Mouse (Mus musculus) layer of hippocampus, adult 2 months (tissue): ENCODE results near the gene Sipa1l2. TPM values are rescaled to one million over a fixed set of nuclear protein-coding genes. Genes with fewer than 3 reads are reported as not detected.
A peak's percentile ranks its signal among the peaks of the same experiment; 100 is the strongest.

ENCODE experiments used
- DNase-seq, 2 experiments: peaks; one replicate each; pipeline ENCODE4 v3.0.0; 2022; ENCODE audit warnings: low spot score in 2 of 2
- H3K27ac ChIP-seq: fragments of 200-600 bp; 2 replicates; pipeline ENCODE4 v1.8.1; 2022
- H3K4me3 ChIP-seq: fragments of 200-600 bp; 2 replicates; pipeline ENCODE4 v1.8.1; 2022; ENCODE audit warnings: mild to moderate bottlenecking
- CTCF ChIP-seq: fragments of 200-600 bp; conservative IDR thresholded peaks from 2 replicates; pipeline ENCODE4 v1.8.1; 2022; ENCODE audit warnings: antibody characterized with exemption, mild to moderate bottlenecking, moderate library complexity
- total RNA-seq, 2 experiments: library from RNA; stranded (reverse); gene quantifications; 2 replicates each; pipeline ENCODE4 v1.2.3; 2021

Gene Sipa1l2
- total RNA-seq, 2 experiments from 2014 or later, result 69.5 to 72.1 TPM

DNA sequence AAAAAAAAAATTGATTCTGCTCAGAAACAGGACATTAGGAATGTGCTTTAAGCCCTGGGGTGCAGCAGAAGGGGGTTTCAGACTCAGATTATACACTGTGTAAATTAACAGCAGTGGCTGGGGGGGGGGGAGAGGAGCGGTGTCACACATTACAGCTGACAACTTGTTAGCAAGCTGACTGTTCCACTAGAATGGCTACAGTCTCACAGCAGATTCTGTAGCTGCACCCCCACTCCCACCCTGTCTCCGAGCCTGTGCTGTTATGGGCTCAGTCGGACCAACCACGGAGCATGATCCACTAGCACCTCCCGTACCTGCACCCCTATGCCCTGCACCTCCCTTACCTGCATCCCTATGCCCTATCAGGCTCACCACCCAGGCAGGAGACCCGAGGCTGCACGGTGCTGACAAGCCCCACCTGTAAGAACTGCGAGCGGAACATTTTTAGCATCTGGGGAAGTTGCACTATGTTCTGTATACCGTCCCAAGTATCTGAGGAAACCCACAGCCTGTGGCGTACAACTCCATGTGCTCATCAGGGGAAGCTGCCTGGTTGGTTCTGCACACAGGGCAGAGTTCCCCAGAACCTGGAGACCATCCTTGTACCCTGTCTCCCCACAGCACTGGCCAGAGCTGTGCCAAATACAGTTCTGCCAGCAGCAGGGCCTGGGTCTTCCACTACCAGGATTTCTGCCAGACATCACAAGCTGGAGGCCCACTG lies 26.6 kb downstream of the Sipa1l2 start:
- no peak overlapping the region for H3K4me3 ChIP-seq
- no peak for DNase-seq
- TF ChIP-seq CTCF, result no peak
- H3K27ac ChIP-seq, result no peak overlapping the region

DNA sequence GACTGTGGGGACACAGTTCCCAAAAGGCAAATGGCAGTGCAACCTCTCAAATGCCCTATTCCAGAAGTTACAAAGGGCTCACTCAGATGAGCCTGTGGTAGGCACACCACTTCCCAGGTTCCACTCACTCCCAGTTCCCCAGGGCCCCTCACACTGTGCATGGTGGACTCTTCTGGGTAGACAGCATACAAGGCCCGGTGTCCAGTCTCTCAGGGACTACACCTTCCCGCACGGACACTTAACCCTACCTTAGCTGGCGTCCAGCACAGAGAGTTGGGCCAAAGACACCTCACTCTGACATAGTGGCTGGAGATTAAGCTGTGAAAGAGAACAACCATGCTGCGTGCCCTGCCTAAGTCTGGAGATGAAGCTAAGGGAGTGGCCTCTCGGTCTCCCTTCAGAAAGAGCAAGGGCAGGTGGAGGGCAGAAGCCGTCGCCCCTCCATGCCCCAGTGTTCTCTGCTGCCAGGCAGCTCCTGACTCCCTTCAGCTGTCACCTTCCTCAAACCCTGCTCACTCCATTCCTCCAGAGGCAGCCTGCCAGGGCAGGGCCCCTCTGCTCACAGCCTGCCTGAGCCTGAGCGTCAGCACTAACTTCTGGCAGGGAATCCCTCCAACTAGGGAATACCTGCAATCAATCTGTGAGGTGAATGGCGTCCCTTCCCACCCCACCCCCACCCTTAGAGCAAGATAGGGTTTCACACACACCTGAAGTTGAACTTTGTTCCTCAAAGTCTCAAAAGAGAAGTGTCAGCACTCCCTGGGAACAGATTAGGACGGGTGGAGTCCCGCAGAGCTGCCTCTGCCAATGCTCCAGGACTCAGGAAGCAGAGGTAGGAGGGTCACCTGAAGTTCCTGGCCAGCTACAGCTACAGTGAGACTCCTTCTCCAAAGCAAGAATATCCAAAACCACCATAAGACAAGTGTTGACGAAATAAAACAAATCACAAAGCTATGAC lies 30.3 kb downstream of the Sipa1l2 start:
- H3K27ac ChIP-seq, result no peak overlapping the region
- H3K4me3 ChIP-seq, result no peak overlapping the region
- TF ChIP-seq CTCF, result no peak
- DNase-seq, result no peak

DNA sequence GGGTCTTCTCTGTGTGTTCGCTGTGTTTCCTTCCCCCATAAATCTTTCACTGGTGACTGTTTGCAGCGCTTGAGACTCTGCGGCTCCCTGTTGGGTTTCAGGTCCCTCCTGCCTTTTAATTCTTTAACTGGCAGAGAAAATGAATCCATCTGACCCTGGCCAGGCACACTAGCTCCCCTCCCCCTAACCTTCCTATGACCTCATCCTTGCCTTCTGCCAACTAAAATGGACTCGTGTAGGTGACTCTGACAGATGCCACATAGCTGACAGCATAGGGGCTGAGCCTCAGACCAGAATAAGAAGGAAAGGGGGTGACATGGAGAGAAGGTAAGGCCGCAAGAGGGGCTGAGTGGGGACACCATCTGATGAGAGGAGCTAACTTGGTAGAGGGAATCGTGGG lies 31.3 kb downstream of the Sipa1l2 start:
- no peak for DNase-seq
- H3K4me3 ChIP-seq, result no peak overlapping the region
- TF ChIP-seq CTCF, result no peak
- H3K27ac ChIP-seq, result no peak overlapping the region

DNA sequence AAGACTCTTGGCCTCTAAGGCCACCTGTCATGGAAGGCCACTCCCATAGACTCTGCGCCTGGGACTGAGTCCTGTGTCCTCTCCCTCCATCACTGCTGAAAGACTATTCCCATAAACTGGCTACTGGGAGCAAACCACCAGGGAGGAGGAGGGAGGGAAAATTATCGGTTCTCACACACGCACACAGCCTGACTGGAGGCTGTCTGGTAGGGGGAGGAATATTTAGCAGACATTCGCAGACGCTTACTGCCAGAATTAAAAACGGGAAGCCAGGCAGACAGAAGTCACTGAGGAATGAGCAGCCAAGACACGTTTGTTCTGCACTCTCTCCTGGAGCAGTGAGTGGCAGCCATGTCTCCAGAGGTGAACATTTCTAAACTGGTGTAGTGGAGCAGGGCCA lies 35.9 kb downstream of the Sipa1l2 start:
- Histone ChIP-seq H3K27ac (peak overlapping the region; percentile 64), H3K4me3 (no peak overlapping the region)
- no peak for TF ChIP-seq CTCF
- peak; percentile 47 to 63 for DNase-seq

DNA sequence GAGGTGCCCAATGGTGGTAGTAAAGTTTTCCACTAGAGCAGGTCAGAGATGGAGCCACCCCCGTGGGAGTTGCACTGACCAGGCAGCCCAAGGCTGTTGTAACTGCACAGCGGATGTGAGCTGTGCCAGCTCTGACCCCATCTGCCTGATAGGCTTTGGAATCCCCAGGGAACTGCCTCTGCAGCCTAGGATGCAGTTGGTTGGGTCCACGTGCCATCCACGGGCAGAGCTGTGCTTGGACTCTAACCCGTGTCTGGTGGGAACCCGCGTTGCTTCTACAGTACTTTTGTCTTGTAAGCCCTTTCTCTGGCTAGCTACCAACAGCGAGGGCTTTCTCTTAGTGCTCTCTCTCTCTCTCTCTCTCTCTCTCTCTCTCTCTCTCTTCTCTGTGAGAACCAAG lies 36.7 kb downstream of the Sipa1l2 start:
- TF ChIP-seq CTCF, result no peak
- Histone ChIP-seq H3K4me3 (no peak overlapping the region), H3K27ac (peak overlapping the region; percentile 55; the same call in 1 of the 2 replicates)
- no peak for DNase-seq

DNA sequence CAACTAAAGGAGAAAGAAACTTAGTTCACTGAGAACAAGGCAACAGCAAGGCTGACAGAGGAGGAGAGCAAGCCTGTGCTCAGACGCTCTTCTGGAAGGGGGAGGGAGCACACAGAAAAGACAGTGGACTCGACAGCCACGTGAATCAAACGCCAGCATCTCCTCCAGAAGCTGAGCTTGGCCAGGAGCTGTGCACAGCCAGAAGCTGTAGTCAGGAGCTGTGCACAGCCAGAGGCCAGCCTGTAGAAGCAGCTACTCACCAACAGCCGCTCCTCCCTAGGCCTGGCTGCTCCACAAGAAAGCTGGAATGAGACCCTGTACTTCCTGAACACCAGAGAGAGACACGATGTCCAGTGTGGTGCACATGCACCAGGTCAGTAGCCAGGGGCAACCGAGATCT lies 37.4 kb downstream of the Sipa1l2 start:
- TF ChIP-seq CTCF, result no peak
- peak overlapping the region; percentile 55 for H3K27ac ChIP-seq
- DNase-seq, result no peak

DNA sequence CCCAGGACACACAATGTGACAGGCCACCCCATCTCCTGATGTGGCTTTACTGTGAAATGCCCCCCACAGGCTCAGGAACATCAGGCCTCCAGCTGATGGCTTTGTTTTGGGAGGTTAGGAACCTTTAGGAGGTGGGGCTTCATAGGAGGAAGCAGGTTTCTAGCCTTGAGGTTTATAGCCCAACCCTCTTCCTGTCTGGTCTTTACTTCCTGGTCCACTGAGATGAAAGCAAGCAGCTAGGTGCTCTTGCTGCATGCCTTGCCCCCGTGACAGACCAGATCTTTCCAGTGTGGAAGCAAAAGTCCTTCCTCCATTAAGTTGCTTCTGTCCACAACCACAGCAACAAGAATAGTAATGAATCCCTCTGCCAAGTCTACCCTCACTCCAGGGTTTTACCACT lies 38.0 kb downstream of the Sipa1l2 start:
- no peak for DNase-seq
- no peak overlapping the region for H3K4me3 ChIP-seq
- peak overlapping the region; percentile 55 for H3K27ac ChIP-seq
- TF ChIP-seq CTCF, result no peak

More for the DNA sequence above, 37.4 kb downstream of the Sipa1l2 start:
- H3K4me3 ChIP-seq, result no peak overlapping the region

DNA sequence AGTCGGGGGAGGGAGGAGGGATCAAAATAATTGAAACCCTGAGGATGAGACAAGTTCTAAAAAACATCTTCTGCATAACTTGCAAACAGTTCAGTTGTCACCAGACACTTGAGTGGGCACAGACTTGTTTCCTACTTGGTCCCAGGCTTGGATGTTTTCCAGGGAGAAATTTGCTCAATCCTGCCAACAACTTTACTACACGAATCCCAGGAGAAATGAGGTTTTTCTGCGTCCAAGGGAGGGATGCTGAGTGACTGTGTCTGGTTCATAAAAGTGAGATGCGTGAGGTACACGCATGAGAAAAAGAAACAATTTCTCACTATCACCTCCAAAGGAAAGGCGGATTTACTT lies 38.5 kb downstream of the Sipa1l2 start:
- TF ChIP-seq CTCF, result no peak
- no peak overlapping the region for H3K4me3 ChIP-seq
- no peak for DNase-seq
- no peak overlapping the region for H3K27ac ChIP-seq

DNA sequence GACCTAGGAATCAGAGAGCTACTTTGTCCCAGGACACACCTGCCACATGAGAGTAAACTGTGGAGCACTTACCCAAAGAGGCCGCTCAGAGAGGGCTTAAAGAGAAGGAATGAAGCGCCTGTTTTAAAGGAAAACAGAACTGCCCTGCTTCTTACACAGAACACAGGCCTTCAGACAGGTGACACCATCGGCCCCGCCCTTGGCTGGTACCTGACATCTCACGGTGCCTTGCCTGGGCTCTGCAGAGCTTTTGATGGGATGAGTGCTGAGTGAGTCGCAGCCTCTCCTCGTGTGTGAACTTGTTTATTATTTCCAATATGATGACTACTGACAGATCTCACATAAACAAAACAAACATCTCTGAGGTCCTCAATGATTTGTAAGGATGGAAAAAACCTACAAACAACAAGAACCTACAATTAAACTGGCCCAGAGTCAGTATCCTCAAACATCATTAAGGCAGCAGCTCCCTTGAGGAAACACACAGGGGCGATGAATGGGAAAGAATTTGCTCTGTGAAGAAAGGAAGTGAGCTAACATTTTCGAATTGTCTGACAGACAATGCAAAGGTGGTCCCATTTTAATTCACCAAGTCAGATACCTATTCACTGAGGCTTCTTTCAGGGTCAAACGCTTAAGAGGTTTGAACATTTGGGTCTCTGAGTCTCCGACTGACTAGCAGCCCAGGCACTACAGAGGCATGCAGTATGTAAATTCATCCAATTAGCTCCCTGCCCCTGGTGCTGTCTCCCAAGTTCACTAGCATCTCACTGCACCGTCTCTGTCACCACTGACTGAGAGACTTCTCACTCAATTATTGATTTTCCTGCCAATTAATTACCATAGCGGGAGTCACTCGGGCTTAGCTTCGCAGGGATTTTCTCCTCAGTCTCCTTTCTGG lies 39.2 kb downstream of the Sipa1l2 start:
- DNase-seq, result no peak
- TF ChIP-seq CTCF, result no peak
- Histone ChIP-seq H3K27ac (no peak overlapping the region), H3K4me3 (no peak overlapping the region)

DNA sequence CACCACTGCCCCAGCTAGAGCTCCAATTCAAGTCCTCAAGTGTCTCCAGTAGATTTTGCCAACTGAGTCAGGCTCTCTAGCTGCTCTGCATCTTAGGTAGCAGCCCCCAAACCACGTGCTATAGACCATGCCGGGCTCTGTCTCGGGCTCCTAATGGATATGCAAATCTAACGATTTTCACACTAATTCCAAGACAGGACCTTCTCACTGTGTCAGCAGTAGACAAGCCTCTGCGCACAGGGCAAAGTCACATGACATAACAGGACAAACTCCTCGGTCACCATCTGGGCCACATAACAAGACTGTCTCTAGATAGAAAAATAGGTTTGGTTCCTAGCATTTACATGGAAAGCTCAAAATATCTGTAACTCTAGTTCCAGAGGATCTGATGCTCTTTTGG lies 40.6 kb downstream of the Sipa1l2 start:
- DNase-seq, result no peak
- H3K27ac ChIP-seq, result no peak overlapping the region
- TF ChIP-seq CTCF, result no peak
- no peak overlapping the region for H3K4me3 ChIP-seq

DNA sequence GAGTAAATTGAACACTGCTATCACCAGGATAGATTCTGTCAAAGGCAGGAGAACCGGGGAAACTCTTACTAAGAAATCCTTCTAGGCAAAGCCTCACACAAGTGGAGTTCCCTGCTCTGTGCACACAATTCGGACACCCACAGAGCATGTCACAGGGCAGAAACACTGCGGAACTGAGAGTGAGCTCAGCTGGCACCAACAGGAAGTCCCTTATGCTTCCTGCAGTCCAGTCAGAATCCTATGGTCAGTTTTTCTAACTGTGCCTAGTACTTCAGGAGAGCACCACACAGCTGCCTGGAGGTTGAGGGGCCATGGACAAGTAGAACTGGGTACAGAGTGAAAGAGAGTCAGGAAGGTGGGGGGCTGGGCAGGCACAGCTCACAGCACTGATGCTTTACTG lies 41.7 kb downstream of the Sipa1l2 start:
- H3K27ac ChIP-seq, result peak overlapping the region; percentile 7; the same call in 1 of the 2 replicates
- no peak for TF ChIP-seq CTCF
- no peak for DNase-seq
- H3K4me3 ChIP-seq, result no peak overlapping the region

DNA sequence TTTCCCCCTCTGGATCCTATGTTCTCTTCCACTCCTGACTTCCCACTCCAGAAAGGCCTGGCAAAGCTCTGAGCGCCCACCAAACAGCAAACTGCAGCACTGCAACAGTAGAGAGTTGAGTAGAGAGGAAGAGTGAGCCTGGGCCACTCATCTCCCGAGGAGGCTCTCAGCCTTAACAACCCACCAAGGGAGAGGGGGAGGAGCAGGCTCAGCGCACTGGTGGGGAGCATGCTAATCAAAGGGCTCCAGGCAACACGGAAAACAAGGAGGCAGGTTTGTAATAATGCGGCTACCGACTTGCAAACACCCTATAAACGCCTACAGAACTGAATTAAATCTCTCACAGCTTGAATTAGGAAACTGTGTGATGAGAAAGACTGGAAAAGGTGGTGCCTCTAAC lies 42.6 kb downstream of the Sipa1l2 start:
- no peak overlapping the region for H3K27ac ChIP-seq
- no peak for DNase-seq
- H3K4me3 ChIP-seq, result no peak overlapping the region
- no peak for TF ChIP-seq CTCF

DNA sequence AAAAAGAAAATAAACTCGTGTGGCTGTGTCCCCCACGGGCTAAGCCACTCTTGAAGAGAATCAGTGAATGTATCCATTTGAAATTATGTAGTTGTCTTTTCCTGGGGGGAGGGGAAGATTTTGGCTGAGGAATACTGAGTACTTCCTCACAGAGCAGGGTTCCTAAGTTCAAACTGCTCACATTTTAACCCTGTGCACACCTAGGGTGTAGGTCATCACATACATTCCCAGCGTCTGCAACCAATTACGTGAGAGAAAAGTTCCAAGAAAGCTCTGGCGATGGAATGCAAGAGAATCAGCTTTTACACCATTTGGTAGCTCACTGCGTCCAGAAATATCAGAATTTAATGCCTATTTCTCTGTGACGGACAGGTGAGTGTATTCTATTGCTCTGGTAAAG lies 43.0 kb downstream of the Sipa1l2 start:
- no peak for DNase-seq
- TF ChIP-seq CTCF, result no peak
- Histone ChIP-seq H3K4me3 (no peak overlapping the region), H3K27ac (no peak overlapping the region)
